Mouse (Mus musculus): ENCODE measurements at regions not wholly inside any gene's neighbourhood (a gene's known extent, or its start where the extent isn't known, plus 50 kb on each side); places are given as distances from the start of the nearest gene placed in this dataset.

- no peak for DNase-seq (ENCODE audit: low spot score in 2 of 2)
These were observed 346.6 kb downstream of the Epha4 start for GRCm38 (mm10) chr1:77168316-77168715.

GRCm38 (mm10) chr1:77172463-77172862 is 342.4 kb downstream of the Epha4 start:
- DNase-seq (ENCODE audit: low spot score in 2 of 2) = no peak

- no peak for DNase-seq (ENCODE audit: low spot score in 2 of 2)
These were observed 340.1 kb downstream of the Epha4 start for GRCm38 (mm10) chr1:77174801-77175200.

DNA sequence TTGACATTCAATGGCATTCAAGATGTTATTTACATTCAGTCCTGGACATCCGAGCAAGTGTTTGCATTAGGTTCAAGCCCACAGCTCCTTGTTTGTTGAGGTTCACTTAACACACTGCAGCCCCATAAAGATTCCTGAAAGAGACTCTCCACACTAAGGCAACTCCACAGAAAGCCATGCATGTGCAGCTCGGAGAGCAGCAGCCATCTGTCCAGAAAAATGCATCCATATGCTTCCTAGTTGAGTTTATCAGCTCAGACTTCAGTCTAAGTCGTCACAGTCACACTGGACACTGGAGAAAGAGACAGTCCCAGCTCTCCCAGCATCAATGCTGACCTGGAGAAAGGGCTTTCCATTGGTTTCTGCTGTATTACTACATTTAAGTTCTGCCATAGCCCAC is 339.7 kb downstream of the Epha4 start:
- no peak for DNase-seq (ENCODE audit: low spot score in 2 of 2)

DNA sequence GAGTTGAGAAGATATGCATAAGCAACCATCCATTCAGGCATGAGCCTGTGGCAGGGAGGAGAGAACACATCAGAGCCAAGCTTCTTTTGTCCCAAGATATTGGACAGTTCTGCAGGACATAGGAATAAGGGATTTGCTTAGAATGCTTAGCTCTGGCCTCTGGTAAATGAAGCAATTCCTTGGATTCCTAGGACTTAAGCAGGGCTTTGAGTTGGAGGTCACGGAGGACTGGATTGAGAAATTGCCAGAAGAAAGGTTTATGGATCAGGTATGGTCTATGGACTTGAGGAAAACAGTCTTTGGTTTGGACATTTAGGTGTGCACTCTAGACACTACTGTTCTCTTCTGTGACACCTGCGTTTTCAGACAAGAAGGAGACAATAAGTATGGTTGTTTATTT is 338.4 kb downstream of the Epha4 start:
- DNase-seq (ENCODE audit: low spot score in 2 of 2) = no peak

DNA sequence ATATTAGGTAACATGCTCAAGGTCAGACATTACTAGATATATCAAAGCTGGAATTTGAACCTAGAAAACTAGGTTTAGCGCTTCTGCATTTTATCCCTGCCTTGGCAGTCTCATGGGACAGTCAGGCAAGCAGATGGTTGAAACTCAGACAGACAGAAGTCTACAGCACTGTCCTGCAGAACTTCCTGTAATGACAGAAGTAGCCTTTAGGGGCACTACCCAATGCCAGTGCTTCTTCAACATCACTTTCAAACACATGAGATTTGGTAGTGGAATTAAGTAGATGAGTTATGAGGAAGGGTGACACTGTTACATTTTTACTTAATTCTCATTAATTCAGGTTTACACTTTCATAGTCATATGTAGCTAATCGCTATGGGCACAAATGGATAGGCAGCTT is 330.9 kb downstream of the Epha4 start:
- no peak for DNase-seq (ENCODE audit: low spot score in 2 of 2)

DNA sequence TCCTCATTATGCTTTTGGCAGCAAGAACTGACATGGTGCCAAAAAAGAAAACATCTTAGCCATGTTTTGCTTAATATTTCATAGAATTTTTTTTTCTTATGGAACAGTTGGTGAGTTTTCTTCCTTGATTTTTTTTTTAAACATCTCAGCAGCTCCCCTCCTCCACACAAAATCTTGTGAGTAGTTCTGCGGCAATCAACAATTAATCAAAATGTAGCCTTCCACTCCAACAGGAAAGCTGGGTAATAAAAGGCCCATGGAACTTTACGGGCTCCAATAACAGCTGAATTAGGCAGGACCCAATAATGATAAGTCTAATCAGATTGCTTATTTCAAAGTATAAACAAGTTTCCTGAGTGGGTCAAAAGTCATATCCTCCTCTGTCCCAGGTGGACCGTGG is 324.7 kb downstream of the Epha4 start:
- DNase-seq (ENCODE audit: low spot score in 2 of 2) = no peak

GRCm38 (mm10) chr1:77201321-77201917 is 313.5 kb downstream of the Epha4 start:
- DNase-seq (ENCODE audit: low spot score in 2 of 2) = no peak

- no peak for DNase-seq (ENCODE audit: low spot score in 2 of 2)
These were observed 311.9 kb downstream of the Epha4 start for GRCm38 (mm10) chr1:77202948-77203347.

- no peak for DNase-seq (ENCODE audit: low spot score in 2 of 2)
These were observed 308.4 kb downstream of the Epha4 start for GRCm38 (mm10) chr1:77206535-77206934.

GRCm38 (mm10) chr1:77209395-77209794 is 305.5 kb downstream of the Epha4 start:
- DNase-seq (ENCODE audit: low spot score in 2 of 2) = no peak

DNA sequence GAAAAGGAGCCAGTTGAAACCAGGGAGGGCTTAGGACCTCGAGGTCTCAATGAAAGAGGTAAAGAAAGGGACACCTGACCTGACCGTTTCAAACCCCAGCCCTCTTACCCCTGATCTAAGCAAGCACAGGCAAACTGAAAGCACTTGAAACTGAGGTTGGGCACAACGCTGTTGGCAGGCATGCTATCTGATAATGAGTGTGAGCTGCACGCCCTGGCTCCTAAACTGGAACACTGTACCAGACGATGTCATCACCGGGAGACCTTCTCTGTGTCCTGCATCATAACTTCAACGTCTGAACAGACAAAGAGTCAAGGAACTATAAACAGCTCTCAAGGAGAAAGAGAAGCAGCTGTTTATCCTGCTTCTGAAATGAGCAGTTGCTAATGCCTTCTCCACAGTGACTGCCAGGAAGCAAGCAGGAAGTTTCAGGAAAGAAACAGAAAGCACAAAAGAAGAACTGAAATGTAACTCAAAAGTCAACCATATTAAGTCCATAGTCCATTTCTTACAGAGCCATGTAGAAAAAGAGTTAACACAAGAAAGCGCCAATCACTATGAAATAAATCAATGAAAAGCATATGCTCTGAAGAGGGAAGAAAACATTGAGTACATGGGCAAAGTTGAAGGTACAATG is 301.3 kb downstream of the Epha4 start:
- DNase-seq (ENCODE audit: low spot score in 2 of 2) = no peak

DNA sequence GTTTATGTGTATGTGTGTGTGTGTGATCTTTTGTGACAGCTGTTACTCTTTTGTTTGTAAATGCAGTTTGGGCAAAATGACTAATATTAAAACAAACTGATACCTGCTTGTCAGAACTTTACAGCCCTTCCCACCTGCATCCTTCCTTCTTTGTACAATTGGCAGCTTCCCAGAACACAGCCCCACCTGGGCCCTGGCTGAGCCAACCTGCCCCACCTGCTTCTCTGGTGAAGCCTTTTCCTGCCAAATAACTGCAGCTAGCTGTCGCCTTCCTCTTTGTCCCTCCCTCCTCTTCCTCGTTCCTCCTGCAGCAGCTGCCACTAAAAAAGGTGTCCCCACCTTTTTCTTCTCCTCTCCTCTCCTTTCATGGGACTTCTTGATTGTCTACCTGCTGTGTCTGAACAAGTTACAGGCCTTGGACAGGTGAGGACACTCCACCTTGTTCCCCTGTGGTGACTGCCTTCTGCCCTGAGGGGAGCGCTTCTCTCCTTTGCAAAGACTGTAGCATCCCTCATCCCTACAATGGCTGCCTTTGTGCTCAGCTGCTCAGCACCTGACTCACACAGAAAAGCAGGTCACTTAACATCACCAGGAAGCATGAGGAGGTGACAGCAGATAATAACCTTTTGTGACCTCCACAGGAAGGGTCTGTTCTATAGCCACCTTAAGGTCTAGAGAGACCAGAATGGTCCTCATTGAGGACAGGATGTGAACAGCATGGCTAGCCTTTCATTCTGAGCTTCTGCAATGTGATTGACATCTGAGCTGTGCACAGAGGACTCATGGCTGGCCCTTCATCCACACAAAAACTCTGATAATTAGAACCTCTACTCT is 295.2 kb downstream of the Epha4 start:
- no peak for DNase-seq (ENCODE audit: low spot score in 2 of 2)

- DNase-seq (ENCODE audit: low spot score in 2 of 2) = no peak
These were observed 294.6 kb downstream of the Epha4 start for GRCm38 (mm10) chr1:77220322-77220590.

GRCm38 (mm10) chr1:77220783-77221182 is 294.1 kb downstream of the Epha4 start:
- DNase-seq (ENCODE audit: low spot score in 2 of 2) = no peak

DNA sequence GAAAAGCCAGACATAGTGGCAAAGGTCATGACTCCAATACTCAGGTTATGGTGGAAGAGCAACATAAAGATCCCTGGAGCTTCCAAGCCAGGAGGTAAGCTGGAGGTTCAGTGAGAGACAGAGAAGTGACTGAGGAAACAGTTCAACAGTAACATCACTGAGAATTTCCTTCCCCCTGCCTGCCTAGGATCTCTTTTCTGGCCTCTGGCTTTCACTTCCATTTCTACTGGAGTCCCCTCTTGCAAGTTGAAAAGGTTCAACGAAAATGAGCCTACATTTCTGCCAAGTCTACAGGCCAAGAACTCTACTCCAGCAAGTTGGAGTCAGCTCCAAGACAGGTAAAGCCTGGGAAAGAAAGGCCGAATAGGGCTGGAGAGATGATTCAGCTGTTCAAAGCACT is 293.0 kb downstream of the Epha4 start:
- no peak for DNase-seq (ENCODE audit: low spot score in 2 of 2)

DNA sequence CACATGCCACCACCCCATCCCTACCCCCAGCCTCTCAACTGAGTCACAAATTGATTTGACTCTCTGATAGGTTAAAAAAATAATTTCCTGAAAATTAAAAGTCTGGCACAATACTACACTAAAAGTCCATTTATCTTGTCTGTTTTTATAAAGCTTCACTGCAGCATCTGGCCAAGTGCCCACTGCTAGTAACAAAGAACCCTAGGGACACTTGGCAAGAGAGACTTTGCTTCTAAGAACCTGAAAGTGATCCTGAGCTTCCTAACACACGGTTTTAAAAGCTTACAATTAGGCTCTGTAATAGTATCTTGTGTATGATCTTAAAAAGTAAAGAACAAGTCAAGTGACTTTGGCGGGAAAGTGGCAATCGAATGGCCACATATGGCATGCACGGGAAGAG is 288.3 kb downstream of the Epha4 start:
- DNase-seq (ENCODE audit: low spot score in 2 of 2) = no peak

GRCm38 (mm10) chr1:77226991-77227515 is 287.8 kb downstream of the Epha4 start:
- DNase-seq (ENCODE audit: low spot score in 2 of 2) = no peak

DNA sequence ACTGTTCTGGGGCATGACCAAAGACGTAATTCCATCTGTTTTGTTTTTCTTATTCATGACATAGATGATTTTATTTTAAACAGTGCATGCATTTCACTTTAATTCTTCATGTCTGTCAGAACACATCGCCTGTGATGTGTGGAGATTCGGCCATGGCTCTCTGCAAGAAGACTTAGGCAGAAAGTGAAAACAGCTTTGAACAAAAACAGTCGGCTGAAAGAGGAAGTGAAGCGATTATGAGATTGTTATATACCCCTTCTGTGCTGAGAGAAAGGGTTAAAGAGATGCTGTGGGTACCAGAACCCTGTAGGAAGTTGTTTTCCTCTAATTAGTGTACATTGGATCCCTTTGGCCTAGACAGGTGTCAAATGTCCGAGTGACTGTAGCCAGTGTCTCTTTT is 287.1 kb downstream of the Epha4 start:
- DNase-seq (ENCODE audit: low spot score in 2 of 2) = no peak

DNA sequence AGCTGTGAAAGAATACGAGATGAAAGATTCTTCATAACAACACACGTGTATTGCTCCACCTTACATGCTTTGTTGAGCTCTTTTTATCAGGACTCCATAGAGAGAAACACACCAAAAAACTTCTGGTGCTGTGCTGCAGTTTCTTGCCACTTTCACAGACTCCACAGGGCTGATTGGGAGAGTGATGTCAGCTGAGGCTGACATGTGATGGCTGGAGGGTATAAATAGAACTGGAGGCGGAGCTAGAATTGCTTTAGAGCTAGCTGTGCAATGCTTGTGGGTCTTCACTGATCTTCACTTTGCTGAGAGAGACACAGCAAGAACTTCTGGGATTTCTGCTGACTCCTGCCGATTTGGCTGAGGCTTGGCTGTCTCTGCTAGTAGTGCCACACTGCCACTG is 285.3 kb downstream of the Epha4 start:
- DNase-seq (ENCODE audit: low spot score in 2 of 2) = no peak

DNA sequence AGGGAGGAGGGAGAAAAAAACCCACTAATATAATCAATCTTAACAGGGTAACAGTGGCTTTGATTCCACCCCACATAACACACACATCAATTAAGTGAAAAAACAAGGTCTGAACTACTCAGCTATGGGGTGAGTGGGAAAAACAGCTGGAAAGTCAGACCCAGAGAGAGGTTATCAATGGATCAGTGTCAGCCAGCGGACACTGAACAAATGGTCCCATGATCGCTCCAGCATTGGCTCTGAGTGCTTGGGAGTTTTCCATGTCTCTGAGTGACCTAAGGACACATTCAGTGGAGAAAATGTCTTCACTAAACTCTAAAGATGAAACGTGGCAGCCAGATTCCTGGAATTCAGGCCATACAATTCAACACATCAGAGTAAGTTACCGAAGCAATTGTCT is 281.9 kb downstream of the Epha4 start:
- DNase-seq (ENCODE audit: low spot score in 2 of 2) = no peak

DNA sequence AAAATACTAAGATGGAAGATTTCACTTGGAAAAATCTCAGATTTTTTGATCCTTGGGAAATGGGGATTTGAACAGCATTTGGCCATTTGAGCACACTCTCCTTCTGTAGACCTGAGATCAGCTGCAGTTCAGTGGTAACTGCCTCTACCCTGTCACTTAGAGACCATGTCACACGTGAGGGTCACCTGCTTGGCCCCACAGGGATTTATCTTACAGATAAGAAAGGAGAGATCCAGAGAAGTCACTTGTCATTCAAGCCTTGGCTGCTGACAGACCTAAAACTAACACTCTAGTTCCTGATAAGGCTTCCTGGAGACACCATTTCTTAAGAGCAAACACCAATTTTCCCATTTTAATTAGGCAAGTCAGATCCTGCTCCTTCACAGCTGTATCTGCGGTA is 270.2 kb downstream of the Epha4 start:
- DNase-seq (ENCODE audit: low spot score in 2 of 2) = no peak

DNA sequence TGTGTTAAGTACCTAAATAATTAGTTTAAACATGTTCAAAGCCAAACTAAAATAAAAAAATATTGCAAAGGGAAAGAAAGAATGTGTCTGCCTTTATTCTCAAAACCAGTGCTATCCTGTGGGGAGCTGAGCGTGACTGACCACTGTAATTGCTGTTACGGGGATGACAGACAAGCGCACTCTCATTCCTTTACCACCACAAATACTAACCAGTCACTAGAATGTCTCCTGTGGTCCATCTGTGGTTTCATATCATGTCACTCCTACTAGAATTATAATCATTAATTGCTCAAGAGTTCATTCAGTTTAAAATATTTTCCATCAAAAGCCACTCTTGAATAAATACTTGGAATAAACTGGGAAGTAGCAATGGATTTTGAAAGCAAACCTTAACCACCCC is 268.8 kb downstream of the Epha4 start:
- no peak for DNase-seq (ENCODE audit: low spot score in 2 of 2)
